Mouse (Mus musculus) heart, adult 8-10 months (tissue): ENCODE results near the gene Os9. TPM values are rescaled to one million over a fixed set of nuclear protein-coding genes. Genes with fewer than 3 reads are reported as not detected.
"Not testable (repeated sequence)": the region's sequence is repeated elsewhere in the genome, so short reads cannot be mapped to it uniquely, and the experiment has no call there.

Source experiments
- DNase-seq: peaks from one replicate; pipeline ENCODE4 v3.0.0; 2022; ENCODE audit warnings: low spot score
- total RNA-seq, 4 experiments: library from RNA; stranded (reverse); gene quantifications; 2 replicates each; pipeline ENCODE4 v1.2.4; 2022

Os9 gene
- total RNA-seq, 4 experiments from 2014 or later, result 22.2 to 31.6 (median 24.1) TPM

DNA sequence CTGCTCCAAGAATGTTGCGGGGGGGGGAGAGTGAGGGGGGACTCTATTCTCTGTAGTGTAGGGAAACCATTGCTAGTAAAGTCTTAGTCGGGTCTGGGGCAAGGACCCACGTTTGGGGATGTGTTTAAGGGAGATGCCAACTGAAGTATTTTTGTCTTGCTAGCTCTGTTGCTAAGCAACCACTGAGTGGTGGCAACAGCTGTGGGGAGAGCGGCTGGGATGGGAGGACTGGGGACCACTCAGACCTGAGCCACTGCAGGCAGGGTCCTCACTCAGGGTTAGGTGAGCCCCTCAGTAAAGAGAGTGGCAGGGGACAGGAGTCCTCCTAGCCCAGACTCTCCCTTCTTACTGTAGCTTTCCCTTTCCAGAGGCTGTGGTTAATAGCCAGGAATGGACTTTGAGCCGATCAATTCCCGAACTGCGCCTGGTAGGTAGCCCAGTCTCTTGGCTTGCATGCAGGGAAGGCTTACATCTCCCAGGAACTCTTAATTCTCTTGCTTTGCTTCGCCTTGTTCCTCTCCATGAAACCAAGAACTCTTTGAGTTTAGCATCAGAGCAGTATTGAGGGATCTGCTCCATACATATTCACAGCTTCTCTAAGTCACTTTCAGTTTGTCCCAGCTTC is 38.8 kb downstream of the Os9 start:
- DNase-seq, result no peak

DNA sequence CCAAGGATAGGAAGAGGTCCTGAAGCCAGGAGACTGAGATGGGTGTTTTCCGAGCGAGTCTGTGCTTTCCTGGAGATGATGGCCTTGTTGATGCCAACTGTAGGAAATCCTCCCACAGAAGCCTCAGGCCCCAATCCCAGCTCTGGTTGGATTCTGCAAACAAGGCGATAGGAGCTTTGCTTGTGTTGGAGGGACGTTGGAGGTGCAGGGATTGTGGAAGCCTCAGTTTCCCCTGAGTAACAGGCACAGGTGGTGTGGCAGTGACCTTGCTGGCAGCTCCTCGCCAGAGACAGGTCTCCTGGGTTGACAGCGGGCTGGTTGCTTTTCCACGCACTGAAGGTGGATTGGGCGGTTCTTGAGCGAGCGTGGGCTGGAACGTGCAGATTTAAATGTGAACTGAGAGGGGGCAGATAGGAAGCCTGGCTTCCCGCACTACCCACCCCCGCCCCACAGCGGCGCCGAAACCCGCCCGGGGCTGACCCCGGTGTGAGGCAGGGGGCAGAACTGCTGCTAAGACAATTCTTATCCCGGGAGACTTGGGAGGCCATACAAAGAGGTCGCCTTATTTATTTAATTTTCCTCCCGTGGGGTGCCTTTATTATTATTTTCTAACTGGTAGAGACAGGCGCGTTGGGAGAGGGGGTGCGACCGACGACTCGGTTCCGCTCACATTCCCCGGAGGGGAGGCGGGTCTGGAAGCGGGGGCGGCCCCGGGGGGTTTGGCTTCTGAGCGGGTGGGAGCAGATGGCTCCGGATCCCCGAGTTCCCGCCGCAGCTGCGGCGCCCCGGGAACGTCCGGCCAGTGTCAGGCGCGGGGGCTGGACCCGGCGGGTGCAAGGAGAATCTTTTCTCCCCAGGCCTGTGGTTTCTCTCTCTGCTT is 39.8 kb downstream of the Os9 start:
- DNase-seq, result peak; percentile 65

- no peak for DNase-seq
Measured at GRCm38 (mm10) chr10:127079665-127080391, 41.1 kb downstream of the Os9 start.

DNA sequence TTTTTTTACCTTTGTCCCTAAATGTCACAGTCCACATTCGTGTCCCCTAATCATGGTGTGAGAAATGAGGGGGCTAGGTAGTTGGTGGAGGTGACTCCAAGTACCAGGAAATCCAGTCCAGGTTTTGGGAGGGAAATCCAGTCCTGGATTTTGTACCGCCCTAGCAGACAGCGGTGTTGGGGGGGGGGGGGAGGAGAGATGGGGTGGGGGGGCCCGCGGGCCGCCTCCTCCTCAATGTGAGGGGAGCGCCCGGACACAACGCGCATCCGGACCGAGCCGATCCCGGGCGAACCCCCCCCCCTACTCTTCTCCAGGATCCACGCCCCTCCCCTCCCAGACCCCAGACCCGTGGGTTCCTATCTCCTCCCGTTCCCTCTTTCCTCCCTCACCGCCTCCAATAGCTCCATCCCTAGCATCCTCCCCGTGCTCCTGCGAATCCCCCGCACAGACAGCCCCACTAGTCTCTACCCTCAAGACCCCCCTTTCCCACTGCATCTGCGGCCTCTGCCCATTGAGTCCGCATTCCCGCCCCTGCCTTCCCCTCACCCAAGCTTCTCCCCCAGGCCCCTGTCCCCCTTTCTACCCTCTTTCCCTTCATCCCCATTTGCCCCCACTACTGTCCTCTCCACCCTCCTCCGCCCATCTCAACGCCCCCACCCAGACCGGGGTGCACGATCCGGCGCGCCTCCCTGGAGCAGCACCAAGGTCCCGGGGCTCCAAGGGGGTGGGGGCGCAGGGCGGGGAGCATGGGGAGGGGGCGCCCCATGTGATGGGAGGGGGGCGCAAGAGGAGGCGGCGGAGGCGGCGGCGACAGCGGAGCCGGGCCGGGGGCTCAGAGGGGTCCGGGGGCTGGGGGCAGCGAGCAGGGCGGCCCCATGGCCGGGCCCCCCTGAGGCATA is 42.0 kb downstream of the Os9 start:
- no peak for DNase-seq

- no peak for DNase-seq
Measured at GRCm38 (mm10) chr10:127078001-127078676, 42.8 kb downstream of the Os9 start.

DNA sequence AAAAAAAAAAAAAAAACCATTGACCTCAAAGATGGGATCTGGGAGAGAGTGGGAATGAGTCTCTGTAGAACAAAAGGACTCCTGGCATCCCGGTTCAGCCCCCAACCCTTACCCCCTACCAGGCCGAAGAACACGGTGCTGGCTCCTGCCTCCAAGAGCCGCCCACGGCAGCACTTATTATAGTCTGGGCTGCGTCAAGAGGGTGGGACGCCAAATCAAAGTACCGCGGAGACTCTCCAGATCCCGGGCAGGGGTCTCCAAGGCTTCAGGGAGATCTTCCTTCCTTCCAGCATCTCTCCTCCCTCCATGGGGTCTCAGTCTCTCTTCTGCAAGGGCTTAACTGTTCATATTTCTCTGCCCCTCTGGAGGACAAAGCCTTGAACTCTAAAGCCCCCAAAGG is 43.4 kb downstream of the Os9 start:
- no peak for DNase-seq

DNA sequence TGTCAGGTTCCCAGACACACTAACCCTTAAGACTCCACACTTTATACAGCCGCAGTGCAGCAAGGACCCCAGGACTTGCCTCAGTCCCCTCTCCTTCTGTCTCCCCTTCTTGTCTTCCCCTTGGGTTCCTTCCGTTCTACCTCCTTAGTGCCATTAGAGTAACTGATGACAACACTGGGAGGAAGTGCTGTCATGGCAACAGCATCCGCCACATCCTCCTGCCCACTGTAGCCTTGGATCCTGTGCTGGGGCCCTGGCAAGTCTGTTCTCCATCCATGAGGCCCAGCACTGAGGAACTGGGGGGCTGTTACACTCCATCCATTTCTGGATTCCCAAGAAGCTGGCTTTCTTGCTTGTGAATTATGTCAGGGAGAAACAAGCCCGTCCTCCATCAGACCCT is 44.8 kb downstream of the Os9 start:
- DNase-seq, result no peak

DNA sequence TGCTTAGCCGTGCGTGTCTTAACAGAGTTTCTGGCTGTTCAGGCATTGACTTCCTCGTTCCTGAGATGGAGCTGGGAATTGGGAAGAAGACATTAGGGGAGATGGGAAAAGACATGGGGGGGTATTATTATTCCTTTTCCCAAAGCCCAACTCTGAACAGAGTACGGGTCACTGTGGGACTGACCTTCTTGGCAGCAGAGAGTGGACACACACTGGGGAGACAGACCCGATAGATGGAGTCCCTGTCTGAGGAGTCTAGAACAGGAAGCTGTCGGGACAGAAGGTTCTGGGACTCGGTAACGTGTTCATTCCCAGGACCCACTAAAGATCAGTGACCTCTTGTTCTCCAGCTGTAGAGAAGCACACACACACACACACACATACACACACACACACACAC is 45.3 kb downstream of the Os9 start:
- no peak for DNase-seq

DNA sequence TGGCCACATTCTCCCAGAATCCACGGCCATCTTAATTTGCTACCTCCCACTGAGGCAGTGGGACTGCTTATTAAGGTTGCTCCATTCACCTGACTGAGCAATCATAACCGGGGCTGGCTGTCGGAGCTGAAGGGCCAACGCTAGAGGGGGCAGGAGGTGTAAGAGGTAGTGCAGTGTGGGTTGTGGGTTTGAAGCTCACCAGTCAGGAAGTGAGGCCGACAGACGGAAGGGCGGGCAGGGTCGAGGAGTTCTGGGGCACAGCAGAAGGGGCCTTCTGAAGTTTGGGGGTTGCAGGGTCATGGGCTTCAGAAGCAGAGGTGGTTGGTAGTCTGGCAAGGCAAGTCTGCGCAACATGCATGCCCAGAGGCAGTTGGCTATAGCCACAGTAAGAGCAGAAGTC is 45.9 kb downstream of the Os9 start, which contains the start of gene Agap2:
Gene Agap2, plus strand, starts transcription at position 205 of the 400 bp plus-strand sequence.
- DNase-seq, result no peak

DNA sequence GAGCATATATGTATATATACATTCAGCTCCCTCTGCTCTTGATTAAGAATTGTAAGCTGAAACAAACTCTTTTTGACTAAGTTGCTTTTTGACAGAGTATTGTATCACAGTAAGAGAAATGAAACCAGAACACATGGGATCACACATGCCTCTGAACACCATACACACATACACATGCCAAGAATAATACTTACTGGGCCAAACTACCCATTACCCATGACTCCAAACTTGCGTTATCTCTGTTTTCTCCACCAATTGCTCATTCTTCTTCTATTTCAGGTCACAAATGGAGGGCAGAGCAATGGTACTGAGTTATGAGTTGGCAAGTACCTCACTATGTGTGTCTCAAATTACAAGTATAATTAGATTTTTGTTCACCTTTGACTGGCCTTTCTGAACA is 47.0 kb downstream of the Os9 start:
- DNase-seq, result no peak

DNA sequence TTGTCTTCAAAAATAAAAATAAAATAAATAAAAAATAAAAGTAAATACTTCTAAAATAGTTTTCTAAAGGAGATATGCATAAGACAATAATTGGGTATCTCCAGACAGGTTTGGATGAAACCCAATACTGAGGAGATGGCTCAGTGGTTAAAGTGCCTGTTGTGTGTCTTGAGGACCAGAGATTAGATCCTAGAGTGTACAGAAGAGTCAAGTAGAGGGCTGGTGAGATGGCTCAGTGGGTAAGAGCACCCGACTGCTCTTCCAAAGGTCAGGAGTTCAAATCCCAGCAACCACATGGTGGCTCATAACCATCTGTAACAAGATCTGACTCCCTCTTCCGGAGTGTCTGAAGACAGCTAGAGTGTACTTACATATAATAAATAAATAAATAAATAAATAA is 48.0 kb downstream of the Os9 start:
- DNase-seq, result not testable (repeated sequence)

DNA sequence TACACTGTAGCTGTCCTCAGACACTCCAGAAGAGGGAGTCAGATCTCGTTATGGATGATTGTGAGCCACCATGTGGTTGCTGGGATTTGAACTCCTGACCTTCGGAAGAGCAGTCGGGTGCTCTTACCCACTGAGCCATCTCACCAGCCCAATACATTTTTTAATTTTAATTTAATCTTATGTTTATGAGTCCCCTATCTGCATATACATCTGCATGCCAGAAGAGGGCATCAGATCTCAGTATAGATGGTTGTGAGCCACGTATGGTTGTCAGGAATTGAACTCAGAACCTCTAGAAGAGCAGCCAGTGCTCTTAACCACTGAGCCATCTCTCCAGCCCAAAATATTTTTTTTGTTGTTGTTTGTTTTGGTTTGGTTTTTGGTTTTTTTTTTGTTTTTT is 48.7 kb downstream of the Os9 start:
- not testable (repeated sequence) for DNase-seq

- no peak for DNase-seq
Measured at GRCm38 (mm10) chr10:127071203-127071602, 49.7 kb downstream of the Os9 start.

DNA sequence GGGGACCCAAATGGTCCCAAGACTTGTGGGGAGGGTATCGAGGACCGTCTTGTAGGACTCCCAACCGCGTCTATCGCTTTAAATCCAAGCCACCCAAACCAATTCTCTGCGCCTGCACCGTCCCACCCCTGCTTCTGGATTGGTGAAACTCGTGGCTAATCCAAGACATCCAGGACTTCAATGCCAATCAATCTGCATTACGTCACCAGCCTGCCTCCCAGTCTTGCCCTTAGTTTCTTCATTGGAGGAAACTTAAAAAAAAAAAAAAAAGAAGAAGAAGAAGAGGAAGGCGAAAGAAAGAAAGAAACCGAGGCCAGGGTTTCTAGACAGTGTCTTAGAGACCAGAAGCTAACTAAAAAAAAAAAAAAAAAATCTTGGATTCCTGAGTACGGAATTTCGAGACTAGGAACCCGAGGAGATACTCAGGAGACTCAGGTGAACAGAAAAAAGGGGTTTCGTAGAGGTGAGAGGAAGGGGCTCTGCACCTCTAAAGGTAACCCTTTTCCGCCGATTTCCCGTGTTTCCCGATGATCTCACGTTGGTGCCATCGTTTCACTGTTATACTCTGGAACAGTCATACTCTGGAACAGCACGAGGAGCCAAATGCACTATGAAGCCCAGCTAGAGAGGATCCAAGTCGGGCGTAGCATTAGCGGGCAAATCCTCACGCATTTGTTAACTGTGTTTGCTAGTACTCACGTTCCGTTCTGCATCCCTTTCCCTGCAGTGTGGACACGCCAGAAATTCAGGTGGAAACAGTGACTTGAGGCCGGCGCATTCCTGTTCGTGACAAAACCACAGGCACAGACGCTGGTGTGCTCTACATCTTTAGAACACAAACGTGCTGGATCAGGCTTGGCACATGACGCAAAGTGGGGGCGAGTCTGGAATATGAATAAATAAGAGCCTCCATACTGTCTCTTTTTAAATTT is 50.5 kb downstream of the Os9 start, which contains the start of gene Tspan31:
Gene Tspan31, minus strand, starts transcription at position 75 of the 932 bp plus-strand sequence.
- peak; percentile 96 for DNase-seq

DNA sequence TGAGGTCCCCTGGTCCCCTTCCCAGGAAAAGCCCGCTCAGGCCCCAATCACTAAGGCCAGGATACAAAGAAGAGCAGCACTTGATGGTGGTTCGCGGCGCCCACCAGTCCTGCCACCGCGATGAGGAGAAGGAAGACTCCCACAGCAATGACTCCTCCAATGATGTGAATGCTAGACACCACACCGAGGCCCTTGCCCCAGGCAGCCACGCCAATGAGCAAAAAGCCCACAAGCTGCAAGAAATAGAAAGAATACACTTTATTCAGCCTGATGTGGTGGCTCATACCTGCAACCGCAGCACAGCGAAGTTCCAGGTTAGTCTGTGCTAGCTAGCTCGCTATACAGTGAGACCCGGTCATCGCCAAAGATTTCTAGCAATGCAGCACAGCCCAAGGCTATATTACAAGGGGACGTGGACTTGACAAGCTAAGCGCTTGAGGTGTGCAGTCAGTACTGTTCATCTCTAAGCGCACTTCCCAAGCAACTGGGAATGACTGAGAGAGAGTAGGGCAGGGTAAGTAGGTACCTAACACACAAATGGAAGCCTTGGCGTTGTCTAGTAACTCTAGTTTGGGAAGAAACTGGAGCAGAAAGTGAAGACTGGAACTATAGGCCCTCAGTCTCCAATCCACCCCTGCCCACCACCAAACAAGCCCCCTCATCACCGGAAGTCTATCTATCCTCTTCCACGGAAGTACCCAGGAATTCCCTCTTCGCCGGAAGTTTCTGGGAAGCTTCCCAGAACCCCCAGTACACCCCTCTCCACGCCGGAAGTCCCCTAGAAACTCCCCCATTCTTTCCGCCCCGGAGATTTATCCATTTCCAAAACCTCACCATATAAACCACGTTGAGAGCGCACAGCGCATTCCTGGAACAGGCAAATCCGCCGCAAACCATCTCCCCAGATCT is 51.4 kb downstream of the Os9 start:
- no peak for DNase-seq

- DNase-seq, result no peak
Measured at GRCm38 (mm10) chr10:127068360-127069038, 52.4 kb downstream of the Os9 start.

DNA sequence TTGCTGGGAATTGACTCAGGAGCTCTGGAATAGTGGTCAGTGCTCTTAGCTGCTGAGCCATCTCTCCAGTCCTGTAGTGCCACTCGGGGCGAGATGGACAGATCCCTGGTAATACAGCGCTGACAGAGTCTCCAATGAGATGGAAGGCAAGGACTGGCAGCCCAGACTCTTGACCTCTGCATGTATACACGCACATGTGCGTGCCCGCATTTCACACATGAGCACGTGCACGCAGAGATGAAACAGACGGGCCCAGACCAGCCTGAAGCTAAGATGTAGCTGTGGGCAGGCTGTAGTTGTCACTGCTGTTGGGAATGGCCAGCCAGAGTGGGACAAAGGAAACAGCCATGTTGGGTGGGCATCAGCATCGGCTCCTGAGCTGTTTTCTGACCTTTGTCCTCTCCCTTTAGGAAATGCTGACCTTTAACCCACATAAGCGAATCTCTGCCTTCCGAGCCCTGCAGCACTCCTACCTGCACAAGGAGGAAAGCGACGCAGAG is 54.4 kb downstream of the Os9 start:
- DNase-seq, result no peak

GRCm38 (mm10) chr10:127065981-127066380 is 55.0 kb downstream of the Os9 start:
- DNase-seq, result no peak
